Mouse (Mus musculus): Measurements from ENCODE around the gene Zdhhc21.

The Zdhhc21 gene

GRCm38 (mm10) chr4:82864974-82865699, 5.4 kb upstream of the Zdhhc21 start:
- no peak for DNase-seq (ENCODE audit: extremely low read depth, insufficient read length, low spot score)

GRCm38 (mm10) chr4:82863316-82863715, 3.6 kb upstream of the Zdhhc21 start:
- no peak for DNase-seq (ENCODE audit: extremely low read depth, insufficient read length, low spot score)

DNA sequence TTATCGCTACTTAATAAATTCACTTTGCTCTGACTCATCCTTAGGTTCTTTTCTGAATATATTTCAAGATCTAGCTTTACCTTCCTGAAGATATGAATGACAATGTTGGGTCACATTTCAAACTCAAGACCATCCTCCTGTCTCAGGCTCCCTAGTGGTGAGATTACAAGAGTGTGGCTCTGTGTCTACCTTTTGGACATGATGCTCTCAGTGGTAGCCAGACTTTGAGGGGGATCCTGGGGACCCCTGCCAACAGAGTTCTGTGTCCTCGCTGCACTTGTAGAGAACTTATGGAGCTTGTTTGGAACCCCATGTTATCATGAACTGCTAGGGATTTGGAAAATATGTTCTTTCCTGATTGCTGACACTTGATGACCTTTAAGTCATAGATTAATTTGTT, 1.7 kb upstream of the Zdhhc21 start:
- DNase-seq (ENCODE audit: extremely low read depth, insufficient read length, low spot score): no peak

GRCm38 (mm10) chr4:82860566-82860965, 808 bp upstream of the Zdhhc21 start:
- no peak for DNase-seq (ENCODE audit: extremely low read depth, insufficient read length, low spot score)

- DNase-seq (ENCODE audit: extremely low read depth, insufficient read length, low spot score): no peak
Observed at GRCm38 (mm10) chr4:82858431-82859010, 1.2 kb downstream of the Zdhhc21 start.

DNA sequence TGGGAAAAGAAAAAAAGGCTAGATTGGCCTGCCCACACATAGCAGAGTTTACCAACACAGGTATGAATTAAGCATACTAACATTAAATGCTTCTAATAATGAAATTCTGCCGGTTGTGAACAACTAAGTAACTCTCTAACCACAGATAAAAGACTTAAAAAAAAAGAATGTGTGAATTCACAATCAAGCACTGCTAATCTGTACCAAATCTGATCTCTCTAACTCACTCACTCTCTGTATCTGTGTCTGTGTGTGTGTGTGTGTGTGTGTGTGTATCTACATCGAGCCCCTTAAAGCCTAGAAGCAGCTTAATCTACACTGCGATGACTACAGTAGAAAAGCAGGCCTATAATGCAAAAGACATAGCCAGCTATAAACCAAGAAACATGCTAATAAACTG, 2.8 kb downstream of the Zdhhc21 start:
- DNase-seq (ENCODE audit: extremely low read depth, insufficient read length, low spot score): no peak

- DNase-seq (ENCODE audit: extremely low read depth, insufficient read length, low spot score): no peak
Observed at GRCm38 (mm10) chr4:82853809-82854208, 5.9 kb downstream of the Zdhhc21 start.

DNA sequence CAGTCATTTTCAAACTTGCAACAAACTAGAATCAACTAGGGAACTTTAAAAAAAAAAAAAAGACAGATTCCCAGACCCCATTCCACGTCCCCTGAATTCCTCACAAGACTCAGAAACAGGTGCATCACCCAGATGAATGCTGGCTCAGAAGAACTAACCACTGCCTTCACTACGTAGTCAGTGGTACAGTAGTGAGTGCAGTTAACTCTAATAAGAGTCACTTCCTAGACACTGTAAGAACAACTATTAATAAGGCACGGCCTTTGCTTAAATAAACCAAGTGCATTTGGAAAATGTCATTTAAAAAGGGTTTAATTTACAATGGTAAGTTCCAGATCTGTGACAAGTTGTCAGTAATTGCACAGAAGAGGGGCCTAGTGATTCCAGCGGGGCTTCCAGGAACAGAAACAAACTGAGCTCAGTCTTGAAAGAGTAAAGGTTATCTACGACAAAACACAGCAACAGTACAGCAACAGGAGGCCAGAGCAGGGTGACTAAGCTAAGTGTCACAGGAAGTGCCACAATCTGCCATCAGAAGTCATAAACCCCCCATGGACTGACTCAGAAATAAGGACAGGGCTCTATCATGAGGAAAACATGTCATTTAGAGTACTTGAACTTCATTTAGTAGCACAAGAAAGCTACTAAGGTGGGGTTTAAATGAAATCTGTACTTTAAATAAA, 11.1 kb downstream of the Zdhhc21 start:
- no peak for DNase-seq (ENCODE audit: extremely low read depth, insufficient read length, low spot score)

DNA sequence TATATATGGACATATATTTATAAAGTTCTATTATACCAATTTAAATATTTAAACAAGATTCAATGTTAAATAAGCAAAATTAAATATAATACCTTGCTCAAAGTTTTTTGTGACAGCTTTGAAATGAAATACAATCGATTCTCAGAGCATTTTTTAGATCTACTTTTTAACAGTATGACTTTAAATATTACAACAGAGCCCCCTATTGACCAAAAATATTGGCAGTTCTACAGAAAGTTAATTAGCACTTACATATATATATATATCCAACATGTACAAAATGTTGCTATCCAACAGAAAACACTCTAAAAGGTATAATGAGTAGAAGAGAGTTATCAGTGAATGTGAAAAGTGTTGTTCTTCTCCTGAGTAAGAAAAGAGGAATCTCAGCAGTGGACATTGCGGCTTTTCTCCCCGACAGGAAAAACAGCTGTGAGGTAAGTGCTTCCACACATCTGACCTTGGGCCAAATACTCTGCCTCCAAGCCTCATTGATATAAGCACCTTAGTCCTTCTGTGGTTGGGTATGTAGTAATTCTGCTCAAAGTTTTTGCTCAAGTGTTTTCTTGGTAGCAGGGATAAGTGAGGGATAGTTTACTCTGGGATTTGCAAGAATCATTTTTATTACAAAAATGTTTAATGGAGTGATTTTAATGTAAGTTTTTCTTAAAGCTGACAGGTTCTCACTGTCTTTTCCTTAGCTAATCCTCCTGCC, 22.1 kb downstream of the Zdhhc21 start:
- no peak for DNase-seq (ENCODE audit: extremely low read depth, insufficient read length, low spot score)

DNA sequence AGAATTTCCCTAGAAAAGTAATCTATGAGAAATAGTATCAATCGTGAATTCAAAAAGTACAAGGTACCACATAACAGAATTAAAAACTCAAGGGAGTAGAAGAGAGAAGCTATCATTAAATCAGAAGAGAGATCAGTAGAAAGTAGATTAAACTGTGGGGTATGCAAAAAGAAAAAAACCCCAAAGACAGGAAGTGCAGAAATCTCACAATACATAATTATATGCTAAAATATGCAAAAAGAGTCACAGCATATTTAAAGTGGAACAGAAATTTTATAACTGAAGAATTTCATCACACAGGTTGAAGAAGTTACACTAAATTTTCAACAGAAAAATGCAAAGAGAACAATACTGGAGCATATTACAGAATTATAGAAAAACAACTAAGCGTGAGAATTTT, 28.6 kb downstream of the Zdhhc21 start:
- no peak for DNase-seq (ENCODE audit: extremely low read depth, insufficient read length, low spot score)

GRCm38 (mm10) chr4:82829429-82829828, 30.3 kb downstream of the Zdhhc21 start:
- DNase-seq (ENCODE audit: extremely low read depth, insufficient read length, low spot score): no peak

GRCm38 (mm10) chr4:82827001-82827400, 32.8 kb downstream of the Zdhhc21 start:
- DNase-seq (ENCODE audit: extremely low read depth, insufficient read length, low spot score): no peak

DNA sequence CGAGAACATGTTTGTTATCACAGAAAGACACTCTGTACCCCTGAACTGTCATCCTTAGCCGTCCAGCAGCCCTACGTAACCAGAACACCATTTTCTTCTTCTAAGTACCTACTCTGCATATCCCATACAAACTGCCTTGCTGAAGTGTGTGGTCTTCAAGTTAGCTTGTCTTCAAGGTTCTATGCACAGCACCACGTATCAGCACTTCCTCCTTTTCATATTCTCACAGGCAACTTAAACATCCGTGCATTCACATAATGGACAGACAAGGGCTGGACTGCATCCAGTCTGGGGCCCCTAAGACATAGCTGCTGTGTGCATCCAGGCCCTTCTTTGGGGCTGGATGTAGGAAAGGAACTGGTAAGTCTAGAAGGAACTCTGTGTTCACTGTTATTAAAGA, 41.9 kb downstream of the Zdhhc21 start:
- DNase-seq (ENCODE audit: extremely low read depth, insufficient read length, low spot score): no peak

DNA sequence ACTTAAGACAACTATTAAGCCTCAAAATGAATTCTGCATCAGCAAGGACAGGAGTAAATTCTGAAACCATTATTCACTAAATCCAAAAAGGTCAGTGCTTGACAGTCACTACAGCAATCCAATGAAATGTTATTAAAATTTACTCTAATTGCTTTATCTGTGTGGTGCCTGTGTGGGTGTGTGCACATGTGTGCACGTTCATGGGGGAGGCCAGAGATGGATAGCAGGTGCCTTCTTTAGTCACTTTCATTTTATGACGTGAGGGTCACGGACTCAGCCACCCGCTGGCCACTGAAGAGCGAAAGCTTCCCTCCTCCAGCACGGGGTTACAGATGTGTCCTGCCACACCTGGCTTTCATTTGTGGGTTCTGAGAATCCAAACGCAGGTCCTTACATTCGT, 43.4 kb downstream of the Zdhhc21 start:
- no peak for DNase-seq (ENCODE audit: extremely low read depth, insufficient read length, low spot score)

DNA sequence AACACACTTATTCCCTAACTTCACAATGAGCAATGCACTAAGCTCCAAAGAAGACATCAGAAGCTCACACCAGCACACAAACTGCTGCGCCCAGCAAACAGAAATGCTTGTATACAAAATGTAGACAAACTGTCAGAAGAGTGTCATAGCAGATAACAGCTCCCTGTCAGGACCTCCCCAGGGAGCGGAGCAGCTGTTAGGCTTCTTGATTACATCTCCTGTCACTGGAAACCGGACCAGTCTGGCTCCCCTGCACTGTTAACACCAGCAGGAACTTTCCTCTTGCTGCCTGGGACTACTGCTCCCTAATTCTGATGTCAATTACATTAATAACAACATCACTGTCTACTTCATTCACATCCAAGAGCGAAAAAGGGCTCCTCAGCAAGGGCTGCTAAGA, 44.5 kb downstream of the Zdhhc21 start:
- no peak for DNase-seq (ENCODE audit: extremely low read depth, insufficient read length, low spot score)

GRCm38 (mm10) chr4:82813356-82813755, 46.4 kb downstream of the Zdhhc21 start:
- no peak for DNase-seq (ENCODE audit: extremely low read depth, insufficient read length, low spot score)

GRCm38 (mm10) chr4:82807811-82808210, 51.9 kb downstream of the Zdhhc21 start:
- no peak for DNase-seq (ENCODE audit: extremely low read depth, insufficient read length, low spot score)

- DNase-seq (ENCODE audit: extremely low read depth, insufficient read length, low spot score): no peak
Observed at GRCm38 (mm10) chr4:82806176-82806757, 53.5 kb downstream of the Zdhhc21 start.

- no peak for DNase-seq (ENCODE audit: extremely low read depth, insufficient read length, low spot score)
Observed at GRCm38 (mm10) chr4:82804019-82804418, 55.7 kb downstream of the Zdhhc21 start.

DNA sequence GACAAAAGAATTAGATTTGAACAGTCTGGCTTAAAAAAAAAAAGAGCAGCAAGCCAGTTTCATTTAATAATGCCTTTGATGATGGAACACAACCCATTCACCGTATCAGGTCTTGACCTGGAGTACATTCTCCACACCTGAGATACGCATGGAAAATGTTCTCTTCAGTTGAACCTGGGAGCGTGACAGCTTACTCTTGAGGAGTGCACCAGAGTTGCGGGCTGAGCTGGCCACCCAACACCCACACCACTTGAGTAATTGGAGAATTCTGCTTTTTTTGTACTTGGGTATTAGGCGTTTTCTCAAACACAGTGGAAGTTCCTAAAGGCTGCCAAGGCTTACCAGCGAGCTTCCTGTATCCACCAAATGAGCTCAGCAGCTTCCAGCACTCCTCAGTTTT, 66.2 kb downstream of the Zdhhc21 start:
- no peak for DNase-seq (ENCODE audit: extremely low read depth, insufficient read length, low spot score)

Data from 3134 (cell line).